Mouse (Mus musculus) neural tube, embryonic 11.5 days (tissue): ENCODE measurements around the gene Tmem176b. TPM values are rescaled to one million over a fixed set of nuclear protein-coding genes. Genes with fewer than 3 reads are reported as not detected.

Experiments
- ATAC-seq: fragments of 200-750 bp; cut with Nextera tagmentation; 2 replicates; pipeline ENCODE4 v1.8.0; 2017; ENCODE audit warnings: moderate number of reproducible peaks, mild to moderate bottlenecking, moderate TSS enrichment, moderate library complexity; ENCODE audit not compliant: insufficient read depth, low FRiP score, low TSS enrichment
- DNase-seq: peaks from one replicate; pipeline ENCODE4 v3.0.0-alpha.2; 2015; ENCODE audit warnings: low spot score
- H3K27ac ChIP-seq: fragments of 300-500 bp; sonication (generic); 2 replicates; pipeline ENCODE4 v1.5.1; 2014; ENCODE audit warnings: low read depth, mild to moderate bottlenecking, low read length
- H3K27me3 ChIP-seq: fragments of 300-500 bp; sonication (generic); 2 replicates; pipeline ENCODE4 v1.6.1; 2014; ENCODE audit warnings: mild to moderate bottlenecking, low read length, mixed read lengths; ENCODE audit not compliant: control insufficient read depth, insufficient read depth
- H3K36me3 ChIP-seq: fragments of 300-500 bp; sonication (generic); 2 replicates; pipeline ENCODE4 v1.6.1; 2014; ENCODE audit warnings: mild to moderate bottlenecking, low read length, moderate library complexity, mixed read lengths; ENCODE audit not compliant: control insufficient read depth, insufficient read depth
- H3K4me1 ChIP-seq: fragments of 300-500 bp; sonication (generic); 2 replicates; pipeline ENCODE4 v1.6.1; 2014; ENCODE audit warnings: low read length, mixed read lengths; ENCODE audit not compliant: control insufficient read depth, insufficient read depth
- H3K4me2 ChIP-seq: fragments of 300-500 bp; sonication (generic); 2 replicates; pipeline ENCODE4 v1.6.1; 2014; ENCODE audit warnings: low read depth, mild to moderate bottlenecking, moderate library complexity
- H3K4me3 ChIP-seq: fragments of 300-500 bp; sonication (generic); 2 replicates; pipeline ENCODE4 v1.5.1; 2014; ENCODE audit warnings: low read depth, low read length
- H3K9ac ChIP-seq: fragments of 300-500 bp; sonication (generic); 2 replicates; pipeline ENCODE4 v1.6.1; 2014; ENCODE audit warnings: mild to moderate bottlenecking, low read length
- H3K9me3 ChIP-seq: fragments of 300-500 bp; sonication (generic); 2 replicates; pipeline ENCODE4 v1.6.1; 2016; ENCODE audit warnings: low read length; ENCODE audit not compliant: control insufficient read depth
- WGBS: fragments of 180-500 bp; shearing (Covaris S2); extraction: QIAGEN DNeasy Blood & Tissue Kit; methylation state at CpG from one replicate; pipeline ENCODE4 v1.1.7; 2014; 5-methylcytosine and 5-hydroxymethylcytosine counted together
- polyA plus RNA-seq: library from polyadenylated mRNA; unstranded; fragments of >200 nt; fragmentation: Nextera tagmentation; extraction: Ambion mirVana; gene quantifications from 2 replicates; pipeline ENCODE4 v1.2.1, GENCODE M21; 2014

Tmem176b gene
- polyA plus RNA-seq, 1 experiment from 2014 or later = 49.0 TPM

GRCm38 (mm10) chr6:48787867-48788266 lies 53.4 kb downstream of the Tmem176b start:
- Histone ChIP-seq H3K27me3 (no peaks in the 10 kb centered on the region), H3K27ac (no peak overlapping the region), H3K9ac (no peak overlapping the region), H3K4me2 (no peak overlapping the region), H3K36me3 (no peaks in the 10 kb centered on the region), H3K4me1 (no peaks in the 10 kb centered on the region), H3K4me3 (no peak overlapping the region), H3K9me3 (no peaks in the 10 kb centered on the region)
- DNase-seq (no peak), ATAC-seq (no peak)
- 84% methylated on average over 2 of the region's 2 CpGs for WGBS

- 81% methylated on average over 2 of the region's 2 CpGs for WGBS
- Histone ChIP-seq H3K36me3 (no peaks in the 10 kb centered on the region), H3K4me3 (no peak overlapping the region), H3K27me3 (no peaks in the 10 kb centered on the region), H3K9ac (no peak overlapping the region), H3K4me1 (no peaks in the 10 kb centered on the region), H3K4me2 (no peak overlapping the region), H3K9me3 (no peaks in the 10 kb centered on the region), H3K27ac (no peak overlapping the region)
- no peak for DNase-seq
- no peak for ATAC-seq
These were observed 55.7 kb downstream of the Tmem176b start for GRCm38 (mm10) chr6:48785601-48786000.

- Histone ChIP-seq H3K4me2 (no peak overlapping the region), H3K4me3 (no peak overlapping the region), H3K27ac (no peak overlapping the region), H3K27me3 (no peaks in the 10 kb centered on the region), H3K4me1 (no peaks in the 10 kb centered on the region), H3K9me3 (no peaks in the 10 kb centered on the region), H3K36me3 (no peaks in the 10 kb centered on the region), H3K9ac (no peak overlapping the region)
- DNase-seq = no peak
- WGBS = 73% methylated on average over 1 of the region's 1 CpGs
- ATAC-seq = no peak
These were observed 56.1 kb downstream of the Tmem176b start for GRCm38 (mm10) chr6:48785189-48785588.

GRCm38 (mm10) chr6:48784406-48784805 lies 56.9 kb downstream of the Tmem176b start:
- no peaks in the 10 kb centered on the region for H3K9me3 ChIP-seq
- no peak for DNase-seq
- H3K4me1 ChIP-seq = no peaks in the 10 kb centered on the region
- H3K9ac ChIP-seq = no peak overlapping the region
- H3K36me3 ChIP-seq = no peaks in the 10 kb centered on the region
- no peaks in the 10 kb centered on the region for H3K27me3 ChIP-seq
- no peak overlapping the region for H3K27ac ChIP-seq
- no peak overlapping the region for H3K4me3 ChIP-seq
- ATAC-seq = no peak
- 93% methylated on average over 1 of the region's 1 CpGs for WGBS
- no peak overlapping the region for H3K4me2 ChIP-seq

Other genes starting within 250 kb of the Tmem176b start
- gene Repin1, start 247.6 kb downstream of the Tmem176b start, polyA plus RNA-seq = 39.8 and 47.5 TPM in 2 replicates
- gene Gm44965, start 247.6 kb downstream of the Tmem176b start, polyA plus RNA-seq = not detected in 2 replicates
- 9.3 and 11.0 TPM in 2 replicates for gene Zfp775, start 239.4 kb downstream of the Tmem176b start, polyA plus RNA-seq
- gene AI854703, start 214.7 kb downstream of the Tmem176b start, polyA plus RNA-seq = 1.6 TPM in 2 replicates
- gene Gimap8, start 194.3 kb downstream of the Tmem176b start, polyA plus RNA-seq = 0.18 and 0.23 TPM in 2 replicates
- 3.6 and 4.3 TPM in 2 replicates for gene Gimap9, start 165.4 kb downstream of the Tmem176b start, polyA plus RNA-seq
- gene Gimap4, start 156.9 kb downstream of the Tmem176b start, polyA plus RNA-seq = 4.9 and 5.4 TPM in 2 replicates
- 13.9 and 14.6 TPM in 2 replicates for gene Gimap6, start 133.3 kb downstream of the Tmem176b start, polyA plus RNA-seq
- not detected in 2 replicates for gene Gm28053, start 122.9 kb downstream of the Tmem176b start, polyA plus RNA-seq
- gene Gimap7, start 122.9 kb downstream of the Tmem176b start, polyA plus RNA-seq = not detected in 2 replicates
- 6.4 TPM in 2 replicates for gene Gimap1, start 102.4 kb downstream of the Tmem176b start, polyA plus RNA-seq
- gene Gimap5, start 95.3 kb downstream of the Tmem176b start, polyA plus RNA-seq = 0.99 and 1.7 TPM in 2 replicates
- gene Gimap3, start 70.6 kb downstream of the Tmem176b start, polyA plus RNA-seq = not detected in 2 replicates
- gene Tmem176a, start 577 bp downstream of the Tmem176b start, polyA plus RNA-seq = 21.7 and 22.8 TPM in 2 replicates
- not detected in 2 replicates for gene Aoc1, start 31.4 kb upstream of the Tmem176b start, polyA plus RNA-seq
- not detected in 2 replicates for gene 1600015I10Rik, start 88.4 kb upstream of the Tmem176b start, polyA plus RNA-seq
- not detected in 2 replicates for gene Doxl2, start 133.5 kb upstream of the Tmem176b start, polyA plus RNA-seq
- gene Svs1, start 145.4 kb upstream of the Tmem176b start, polyA plus RNA-seq = not detected in 2 replicates
- gene Gpnmb, start 195.1 kb upstream of the Tmem176b start, polyA plus RNA-seq = 1.1 and 1.4 TPM in 2 replicates
- 52.0 and 56.6 TPM in 2 replicates for gene Malsu1, start 232.3 kb upstream of the Tmem176b start, polyA plus RNA-seq